Mouse (Mus musculus): ENCODE data around the gene Pde4dip. TPM values are rescaled to one million over a fixed set of nuclear protein-coding genes. Genes with fewer than 3 reads are reported as not detected.

Pde4dip gene
- polyA plus RNA-seq, 2 experiments: 4.0 to 6.7 TPM

GRCm38 (mm10) chr3:97776195-97776594, 112.3 kb downstream of the Pde4dip start:
- ATAC-seq (ENCODE audit: insufficient read depth): no peak
- no peak overlapping the region for H3K4me2 ChIP-seq (ENCODE audit: low read depth)
- no peaks in the 10 kb centered on the region for H3K9me3 ChIP-seq (ENCODE audit: control insufficient read depth, low read length)
- no peak for DNase-seq (ENCODE audit: low read depth in 3 of 3, low spot score in 3 of 3)
- no peaks in the 10 kb centered on the region for H3K4me1 ChIP-seq (replicated peaks; ENCODE audit: control insufficient read depth in 2 of 2, insufficient read depth in 2 of 2, low read length in 1 of 2)
- no peak overlapping the region for H3K4me3 ChIP-seq (ENCODE audit: insufficient read depth in 1 of 2, low read depth in 2 of 2, low read length in 2 of 2)
- no peaks in the 10 kb centered on the region for H3K36me3 ChIP-seq (replicated peaks; ENCODE audit: control insufficient read depth, insufficient read depth, low read depth)
- no peak overlapping the region for H3K27ac ChIP-seq
- H3K27me3 ChIP-seq (ENCODE audit: control insufficient read depth, insufficient read depth, low read length): no peaks in the 10 kb centered on the region
- 45% methylated on average over 4 of the region's 4 CpGs for WGBS (ENCODE audit: insufficient replicate concordance)
- H3K9ac ChIP-seq (replicated peaks): no peak overlapping the region
- TF ChIP-seq CTCF (IDR thresholded peaks at IDR 0.05; ENCODE audit: low read depth) (no peak), EP300 (IDR thresholded peaks at IDR 0.05; ENCODE audit: low read depth) (no peak)

- H3K4me2 ChIP-seq (ENCODE audit: low read depth): no peak overlapping the region
- H3K27me3 ChIP-seq (ENCODE audit: control insufficient read depth, insufficient read depth, low read length): no peaks in the 10 kb centered on the region
- H3K4me3 ChIP-seq (ENCODE audit: insufficient read depth in 1 of 2, low read depth in 2 of 2, low read length in 2 of 2): no peak overlapping the region
- H3K27ac ChIP-seq: no peak overlapping the region
- ATAC-seq (ENCODE audit: insufficient read depth) (no peak), DNase-seq (ENCODE audit: low read depth in 3 of 3, low spot score in 3 of 3) (no peak)
- H3K9me3 ChIP-seq (ENCODE audit: control insufficient read depth, low read length): no peaks in the 10 kb centered on the region
- WGBS (ENCODE audit: insufficient replicate concordance): 59% methylated on average over 2 of the region's 2 CpGs
- H3K36me3 ChIP-seq (replicated peaks; ENCODE audit: control insufficient read depth, insufficient read depth, low read depth): no peaks in the 10 kb centered on the region
- no peaks in the 10 kb centered on the region for H3K4me1 ChIP-seq (replicated peaks; ENCODE audit: control insufficient read depth in 2 of 2, insufficient read depth in 2 of 2, low read length in 1 of 2)
- TF ChIP-seq EP300 (IDR thresholded peaks at IDR 0.05; ENCODE audit: low read depth): no peak
- no peak for TF ChIP-seq CTCF (IDR thresholded peaks at IDR 0.05; ENCODE audit: low read depth)
- no peak overlapping the region for H3K9ac ChIP-seq (replicated peaks)
Measured at GRCm38 (mm10) chr3:97775742-97776141, 112.8 kb downstream of the Pde4dip start.

GRCm38 (mm10) chr3:97774861-97775260, 113.6 kb downstream of the Pde4dip start:
- Histone ChIP-seq H3K27me3 (ENCODE audit: control insufficient read depth, insufficient read depth, low read length) (no peaks in the 10 kb centered on the region), H3K9ac (replicated peaks) (no peak overlapping the region), H3K27ac (no peak overlapping the region), H3K36me3 (replicated peaks; ENCODE audit: control insufficient read depth, insufficient read depth, low read depth) (no peaks in the 10 kb centered on the region), H3K4me3 (ENCODE audit: insufficient read depth in 1 of 2, low read depth in 2 of 2, low read length in 2 of 2) (no peak overlapping the region), H3K4me2 (ENCODE audit: low read depth) (no peak overlapping the region), H3K9me3 (ENCODE audit: control insufficient read depth, low read length) (no peaks in the 10 kb centered on the region), H3K4me1 (replicated peaks; ENCODE audit: control insufficient read depth in 2 of 2, insufficient read depth in 2 of 2, low read length in 1 of 2) (no peaks in the 10 kb centered on the region)
- TF ChIP-seq EP300 (IDR thresholded peaks at IDR 0.05; ENCODE audit: low read depth): no peak
- TF ChIP-seq CTCF (IDR thresholded peaks at IDR 0.05; ENCODE audit: low read depth): no peak
- 31% methylated on average over 1 of the region's 1 CpGs for WGBS (ENCODE audit: insufficient replicate concordance)
- ATAC-seq (ENCODE audit: insufficient read depth) (no peak), DNase-seq (ENCODE audit: low read depth in 3 of 3, low spot score in 3 of 3) (no peak)

GRCm38 (mm10) chr3:97767771-97768762, 120.4 kb downstream of the Pde4dip start:
- H3K4me2 ChIP-seq (ENCODE audit: low read depth): peak overlapping the region; percentile 67
- WGBS (ENCODE audit: insufficient replicate concordance): 3% methylated on average over 47 of the region's 47 CpGs
- TF ChIP-seq CTCF (IDR thresholded peaks at IDR 0.05; ENCODE audit: low read depth) (peak; percentile 65), EP300 (IDR thresholded peaks at IDR 0.05; ENCODE audit: low read depth) (no peak)
- ATAC-seq (ENCODE audit: insufficient read depth) (peak; percentile 90), DNase-seq (ENCODE audit: low read depth in 3 of 3, low spot score in 3 of 3) (peak; percentile 60 to 63 (median 61))
- H3K9me3 ChIP-seq (ENCODE audit: control insufficient read depth, low read length): no peaks in the 10 kb centered on the region
- peaks cover 0 to 4% of the 10 kb centered on the region in 2 experiments; a peak in 2 of 4 replicates for H3K4me1 ChIP-seq (replicated peaks; ENCODE audit: control insufficient read depth in 2 of 2, insufficient read depth in 2 of 2, low read length in 1 of 2)
- H3K4me3 ChIP-seq (ENCODE audit: insufficient read depth in 1 of 2, low read depth in 2 of 2, low read length in 2 of 2): peak overlapping the region; percentile 52 to 65
- H3K27me3 ChIP-seq (ENCODE audit: control insufficient read depth, insufficient read depth, low read length): peaks cover 11% of the 10 kb centered on the region
- no peak overlapping the region for H3K27ac ChIP-seq
- no peaks in the 10 kb centered on the region for H3K36me3 ChIP-seq (replicated peaks; ENCODE audit: control insufficient read depth, insufficient read depth, low read depth)
- peak overlapping the region; percentile 23; the same call in 1 of the 2 replicates for H3K9ac ChIP-seq (replicated peaks)
